Mouse (Mus musculus) embryo, embryonic 11.5 days (tissue): Measurements from ENCODE around the gene Nup85.

Experiments used
- DNase-seq: peaks from one replicate; pipeline ENCODE4 v3.0.0-alpha.2; 2012; ENCODE audit warnings: low read depth, low spot score

Nup85 gene

GRCm38 (mm10) chr11:115632247-115632646 lies 68.0 kb downstream of the Nup85 start:
- DNase-seq = no peak

GRCm38 (mm10) chr11:115632862-115633261 lies 68.6 kb downstream of the Nup85 start:
- DNase-seq = no peak
